Mouse (Mus musculus) embryonic fibroblast, embryonic 13.5 days (primary cell): ENCODE results near the gene Btbd35f17. TPM values are rescaled to one million over a fixed set of nuclear protein-coding genes. Genes with fewer than 3 reads are reported as not detected.
"Not testable (repeated sequence)": the region's sequence is repeated elsewhere in the genome, so short reads cannot be mapped to it uniquely, and the experiment has no call there.

Source experiments
- H3K27ac ChIP-seq: 2 replicates; pipeline ENCODE4 v1.5.1; 2012; ENCODE audit warnings: low read length, control low read depth, inconsistent platforms; ENCODE audit not compliant: insufficient read depth
- H3K4me1 ChIP-seq: 2 replicates; pipeline ENCODE4 v1.6.1; 2011; ENCODE audit warnings: low read length; ENCODE audit not compliant: control insufficient read depth, insufficient read depth
- H3K4me3 ChIP-seq: 2 replicates; pipeline ENCODE4 v1.5.1; 2011; ENCODE audit warnings: mild to moderate bottlenecking, control low read depth, low read length; ENCODE audit not compliant: insufficient read depth
- polyA plus RNA-seq: library from polyadenylated mRNA; stranded (reverse); fragments of >200 nt; gene quantifications from 2 replicates; pipeline ENCODE4 v1.2.4, GENCODE M21; 2011; ENCODE audit warnings: low read depth; ENCODE audit not compliant: missing spikeins, insufficient read length

Gene Btbd35f17
- polyA plus RNA-seq: not detected in 2 replicates

DNA sequence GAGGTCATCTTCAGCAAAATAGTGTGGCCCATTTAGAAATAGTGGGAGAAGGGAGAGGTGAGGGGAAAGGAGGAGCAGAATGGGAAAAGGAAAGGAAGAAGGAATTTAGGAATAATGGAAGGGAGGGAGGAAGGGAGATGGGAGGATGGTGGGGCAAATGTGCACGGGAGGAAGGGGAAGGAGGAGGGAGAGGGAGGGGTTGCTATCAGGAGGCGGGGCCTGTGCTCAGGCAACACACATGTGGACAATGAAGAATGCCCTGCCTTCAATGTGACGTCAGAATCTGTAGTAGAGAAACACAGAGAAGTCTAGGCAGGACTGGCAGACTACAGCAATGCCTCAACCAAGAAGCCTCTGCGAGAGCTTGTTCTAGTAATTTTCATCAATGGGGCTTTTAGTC is at the start of gene Btbd35f17:
Gene Btbd35f17 (plus strand): TSS at position 301 of the 400 bp plus-strand sequence.
- not testable (repeated sequence) for H3K4me1 ChIP-seq, H3K27ac ChIP-seq, H3K4me3 ChIP-seq

Other genes with a start within 250 kb of the Btbd35f17 start
- not detected in 2 replicates for gene Btbd35f28, start 174.1 kb upstream of the Btbd35f17 start, polyA plus RNA-seq
- gene Btbd35f20, start 79.4 kb upstream of the Btbd35f17 start, polyA plus RNA-seq: not detected in 2 replicates